Mouse (Mus musculus): ENCODE measurements around the gene Tpst2. TPM values are rescaled to one million over a fixed set of nuclear protein-coding genes. Genes with fewer than 3 reads are reported as not detected.

Tpst2 gene
- polyA plus RNA-seq, 1 experiment from 2014 or later: 57.7 TPM

DNA sequence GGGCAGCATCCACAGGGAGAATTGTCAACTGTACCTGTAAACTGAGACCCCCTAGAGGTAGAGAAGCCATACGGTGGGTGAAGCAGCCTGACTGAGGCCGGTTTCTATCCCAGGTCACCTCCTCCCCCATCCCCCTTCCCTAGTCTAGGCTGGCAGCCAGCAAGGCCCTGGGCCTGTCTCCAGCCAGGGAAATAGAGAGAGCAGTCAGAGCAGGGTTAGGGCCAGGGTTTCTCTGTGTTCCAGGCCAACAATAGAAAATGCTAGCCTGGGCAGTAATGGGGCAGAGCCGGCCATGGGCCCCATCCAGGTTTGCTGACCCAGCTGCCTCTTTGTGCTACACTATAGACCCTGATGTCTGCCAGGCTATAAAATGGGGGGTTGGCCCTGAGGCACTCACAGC is 21.1 kb upstream of the Tpst2 start, which contains the start of gene Crybb1:
Gene Crybb1, plus strand, starts transcription at position 390 of the 400 bp plus-strand sequence.
- no peaks in the 10 kb centered on the region for H3K36me3 ChIP-seq (ENCODE audit: insufficient read depth)
- no peaks in the 10 kb centered on the region; the same call in 1 of the 2 replicates for H3K4me1 ChIP-seq (ENCODE audit: insufficient read depth)
- DNase-seq (no peak), ATAC-seq (ENCODE audit: insufficient read depth) (0 out of 2 replicates have a peak, but pooled peaks have one; percentile 28)
- H3K9ac ChIP-seq: no peak within 1 kb of the TSS; the same call in 1 of the 2 replicates
- no peak for TF ChIP-seq CTCF (IDR thresholded peaks at IDR 0.05; ENCODE audit: low read depth)
- no peaks in the 10 kb centered on the region for H3K9me3 ChIP-seq (ENCODE audit: low read depth, low read length)
- no peak within 1 kb of the TSS for H3K4me3 ChIP-seq (ENCODE audit: low read depth, low read length)
- H3K4me2 ChIP-seq: no peak within 1 kb of the TSS
- no peaks in the 10 kb centered on the region for H3K27me3 ChIP-seq (ENCODE audit: insufficient read depth, low read length)
- WGBS: 54% methylated on average over 3 of the region's 3 CpGs
- H3K27ac ChIP-seq (ENCODE audit: low read depth): no peak within 1 kb of the TSS

DNA sequence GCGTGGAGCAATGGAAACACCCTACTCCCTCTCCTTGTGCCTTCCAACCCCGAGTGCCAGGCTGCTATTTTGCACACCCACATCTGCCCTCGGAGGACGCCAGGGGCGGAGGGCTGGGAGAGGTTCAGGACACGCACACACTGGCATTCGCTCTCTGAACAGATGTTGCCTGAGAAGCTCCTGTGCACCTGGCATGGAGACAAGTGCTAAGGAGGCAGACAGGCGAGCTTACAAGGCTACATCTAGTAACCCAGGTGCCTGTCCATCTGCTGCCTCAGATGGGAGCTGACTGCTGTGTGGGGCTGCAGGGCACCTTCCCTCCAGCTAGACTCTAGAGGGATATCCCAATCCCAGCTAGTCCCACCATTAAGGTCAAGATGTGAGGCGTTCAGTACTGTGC is 20.0 kb upstream of the Tpst2 start:
- Histone ChIP-seq H3K27me3 (ENCODE audit: insufficient read depth, low read length) (no peaks in the 10 kb centered on the region), H3K9me3 (ENCODE audit: low read depth, low read length) (no peaks in the 10 kb centered on the region), H3K36me3 (ENCODE audit: insufficient read depth) (no peaks in the 10 kb centered on the region), H3K4me1 (ENCODE audit: insufficient read depth) (no peaks in the 10 kb centered on the region; the same call in 1 of the 2 replicates), H3K4me2 (no peak overlapping the region), H3K9ac (no peak overlapping the region), H3K27ac (ENCODE audit: low read depth) (no peak overlapping the region), H3K4me3 (ENCODE audit: low read depth, low read length) (no peak overlapping the region)
- TF ChIP-seq CTCF (IDR thresholded peaks at IDR 0.05; ENCODE audit: low read depth): no peak
- 69% methylated on average over 9 of the region's 9 CpGs for WGBS
- no peak for DNase-seq
- ATAC-seq (ENCODE audit: insufficient read depth): no peak

DNA sequence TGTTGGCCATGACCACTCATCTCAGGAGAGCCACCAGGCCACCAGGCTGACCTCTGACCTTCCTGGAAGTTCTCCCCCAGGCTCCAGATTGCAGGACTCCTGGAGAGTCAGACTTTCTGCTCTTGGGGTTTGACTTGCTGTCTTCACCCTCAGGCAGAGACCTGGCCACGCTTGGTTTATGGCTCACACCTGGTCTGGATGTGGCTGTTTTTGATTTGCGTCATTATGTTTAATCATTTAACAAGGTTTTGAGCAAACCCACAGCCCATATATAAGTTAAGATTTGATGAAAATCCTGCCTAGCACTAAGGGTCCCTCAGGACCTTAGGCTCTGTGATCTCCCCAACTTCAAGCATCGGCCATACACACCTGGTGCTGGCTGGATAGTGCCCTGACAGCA is 18.6 kb upstream of the Tpst2 start:
- H3K27me3 ChIP-seq (ENCODE audit: insufficient read depth, low read length): no peaks in the 10 kb centered on the region
- no peak for ATAC-seq (ENCODE audit: insufficient read depth)

DNA sequence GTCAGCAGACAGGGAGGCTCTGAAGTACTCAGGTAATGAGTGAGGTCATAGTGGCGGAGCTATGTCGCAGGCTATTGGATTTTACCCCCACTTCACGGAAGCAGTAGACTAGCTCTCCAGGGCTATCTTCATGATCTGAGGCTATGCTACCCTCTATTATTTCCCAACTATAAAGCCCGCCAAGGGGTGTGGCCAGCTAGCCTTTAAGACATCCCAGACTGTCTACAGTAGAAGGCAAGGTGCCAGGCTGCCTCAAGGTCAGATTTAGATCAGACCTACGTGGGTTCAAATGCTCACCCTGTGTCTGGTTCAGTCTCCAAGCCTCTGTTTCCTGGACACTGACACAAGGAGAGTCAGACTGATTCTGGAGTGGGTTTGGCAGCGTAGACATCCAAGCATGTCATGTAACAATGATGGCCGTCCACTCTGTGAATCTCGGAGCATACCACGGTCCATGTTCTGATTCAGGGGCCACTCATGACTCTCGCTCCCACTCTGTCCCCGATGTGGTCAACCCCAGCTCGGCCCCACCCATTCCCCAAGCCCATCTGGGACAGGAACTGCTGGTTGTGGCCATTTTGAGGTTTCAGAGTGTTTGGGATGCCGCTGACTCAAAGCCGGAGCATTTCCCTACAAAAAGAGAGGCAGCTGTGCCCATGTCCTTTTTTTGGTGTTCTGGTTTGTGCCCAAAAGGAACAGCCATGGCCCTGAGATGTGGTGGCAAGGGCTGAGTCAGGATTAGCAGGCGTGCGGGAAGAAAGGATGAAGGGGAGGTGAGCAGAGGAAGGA is 16.4 kb upstream of the Tpst2 start:
- Histone ChIP-seq H3K9me3 (ENCODE audit: low read depth, low read length) (no peaks in the 10 kb centered on the region), H3K27me3 (ENCODE audit: insufficient read depth, low read length) (no peaks in the 10 kb centered on the region), H3K4me3 (ENCODE audit: low read depth, low read length) (no peak overlapping the region), H3K27ac (ENCODE audit: low read depth) (no peak overlapping the region), H3K9ac (no peak overlapping the region), H3K4me2 (no peak overlapping the region), H3K36me3 (ENCODE audit: insufficient read depth) (no peaks in the 10 kb centered on the region), H3K4me1 (ENCODE audit: insufficient read depth) (no peaks in the 10 kb centered on the region)
- 81% methylated on average over 16 of the region's 16 CpGs for WGBS
- ATAC-seq (ENCODE audit: insufficient read depth) (no peak), DNase-seq (no peak)
- no peak for TF ChIP-seq CTCF (IDR thresholded peaks at IDR 0.05; ENCODE audit: low read depth)

More for the DNA sequence above, 18.6 kb upstream of the Tpst2 start:
- no peak for TF ChIP-seq CTCF (IDR thresholded peaks at IDR 0.05; ENCODE audit: low read depth)
- 76% methylated on average over 3 of the region's 3 CpGs for WGBS
- H3K27ac ChIP-seq (ENCODE audit: low read depth): no peak overlapping the region
- no peak for DNase-seq
- H3K9me3 ChIP-seq (ENCODE audit: low read depth, low read length): no peaks in the 10 kb centered on the region
- H3K4me3 ChIP-seq (ENCODE audit: low read depth, low read length): no peak overlapping the region
- no peak overlapping the region for H3K9ac ChIP-seq
- H3K36me3 ChIP-seq (ENCODE audit: insufficient read depth): no peaks in the 10 kb centered on the region
- no peak overlapping the region for H3K4me2 ChIP-seq
- no peaks in the 10 kb centered on the region; the same call in 1 of the 2 replicates for H3K4me1 ChIP-seq (ENCODE audit: insufficient read depth)

DNA sequence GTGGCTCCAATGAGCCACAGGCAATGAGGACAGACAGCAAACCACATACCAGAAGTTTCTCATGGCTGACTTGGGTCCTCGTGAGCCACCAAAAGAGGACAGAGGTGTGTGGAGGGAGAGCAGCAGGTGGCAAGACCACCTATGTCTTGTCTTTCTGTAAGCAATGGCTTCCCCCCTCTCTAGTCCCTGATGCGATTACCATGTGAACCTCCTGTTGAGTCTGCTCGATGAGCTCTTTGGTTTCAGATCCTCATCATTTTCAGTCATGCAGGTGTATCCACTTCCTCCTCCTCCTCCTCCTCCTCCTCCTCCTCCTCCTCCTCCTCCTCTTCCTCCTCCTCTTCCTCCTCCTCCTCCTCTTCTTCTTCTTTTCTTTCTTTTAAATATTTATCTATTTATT is 15.7 kb upstream of the Tpst2 start:
- DNase-seq (no peak), ATAC-seq (ENCODE audit: insufficient read depth) (no peak)
- H3K9me3 ChIP-seq (ENCODE audit: low read depth, low read length): no peaks in the 10 kb centered on the region
- no peak overlapping the region for H3K27ac ChIP-seq (ENCODE audit: low read depth)
- no peaks in the 10 kb centered on the region for H3K4me1 ChIP-seq (ENCODE audit: insufficient read depth)
- no peak overlapping the region for H3K4me2 ChIP-seq
- no peak for TF ChIP-seq CTCF (IDR thresholded peaks at IDR 0.05; ENCODE audit: low read depth)
- WGBS: 87% methylated on average over 3 of the region's 3 CpGs
- H3K36me3 ChIP-seq (ENCODE audit: insufficient read depth): no peaks in the 10 kb centered on the region
- no peaks in the 10 kb centered on the region for H3K27me3 ChIP-seq (ENCODE audit: insufficient read depth, low read length)
- no peak overlapping the region for H3K9ac ChIP-seq
- H3K4me3 ChIP-seq (ENCODE audit: low read depth, low read length): no peak overlapping the region

DNA sequence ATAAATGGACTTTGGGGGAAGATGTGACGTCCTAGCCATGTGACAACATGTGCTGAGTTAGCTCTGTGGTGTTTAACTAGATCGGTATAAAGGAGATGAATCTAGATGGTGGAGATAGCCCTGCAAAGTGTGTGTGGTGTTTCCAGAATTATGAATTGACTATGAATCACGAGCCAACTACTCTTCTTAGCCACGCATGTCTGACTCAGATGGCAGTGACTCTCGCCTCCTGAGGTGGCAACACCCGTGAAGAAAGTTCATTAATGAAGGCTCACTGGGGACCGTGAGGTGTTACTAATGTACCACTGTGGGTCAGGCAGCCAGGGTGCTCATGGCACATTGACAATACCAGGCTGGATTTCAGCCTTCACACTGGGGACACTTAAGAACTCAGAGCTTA is 12.4 kb upstream of the Tpst2 start:
- Histone ChIP-seq H3K4me2 (no peak overlapping the region), H3K9me3 (ENCODE audit: low read depth, low read length) (no peaks in the 10 kb centered on the region), H3K9ac (no peak overlapping the region), H3K4me3 (ENCODE audit: low read depth, low read length) (no peak overlapping the region), H3K27me3 (ENCODE audit: insufficient read depth, low read length) (peaks cover 10% of the 10 kb centered on the region), H3K27ac (ENCODE audit: low read depth) (no peak overlapping the region), H3K4me1 (ENCODE audit: insufficient read depth) (no peaks in the 10 kb centered on the region), H3K36me3 (ENCODE audit: insufficient read depth) (no peaks in the 10 kb centered on the region)
- no peak for ATAC-seq (ENCODE audit: insufficient read depth)
- TF ChIP-seq CTCF (IDR thresholded peaks at IDR 0.05; ENCODE audit: low read depth): no peak
- DNase-seq: no peak
- WGBS: 74% methylated on average over 7 of the region's 7 CpGs

DNA sequence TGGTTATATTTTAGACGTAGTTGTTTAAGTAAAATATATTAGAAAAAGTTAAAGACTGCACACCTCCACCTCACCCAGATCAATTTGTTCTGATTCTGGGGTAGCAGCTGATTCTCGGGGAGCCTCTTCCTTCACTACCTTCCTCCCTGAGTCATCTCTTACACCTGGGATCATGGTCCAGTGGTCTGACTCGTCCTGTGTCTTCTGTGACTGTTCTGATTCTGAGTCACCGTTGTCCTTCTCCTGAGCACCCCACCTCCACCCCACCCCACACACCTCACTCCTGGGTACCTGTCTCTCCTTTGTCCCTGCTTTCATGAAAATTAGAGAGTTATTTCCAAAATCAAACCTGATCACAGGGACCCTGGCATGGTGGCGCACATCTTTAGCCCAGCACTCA is 11.4 kb upstream of the Tpst2 start:
- H3K9ac ChIP-seq: no peak overlapping the region
- peaks cover 14% of the 10 kb centered on the region for H3K27me3 ChIP-seq (ENCODE audit: insufficient read depth, low read length)
- 81% methylated on average over 5 of the region's 5 CpGs for WGBS
- H3K4me1 ChIP-seq (ENCODE audit: insufficient read depth): no peaks in the 10 kb centered on the region
- H3K9me3 ChIP-seq (ENCODE audit: low read depth, low read length): no peaks in the 10 kb centered on the region
- TF ChIP-seq CTCF (IDR thresholded peaks at IDR 0.05; ENCODE audit: low read depth): no peak
- DNase-seq (no peak), ATAC-seq (ENCODE audit: insufficient read depth) (no peak)
- H3K27ac ChIP-seq (ENCODE audit: low read depth): no peak overlapping the region
- no peak overlapping the region for H3K4me3 ChIP-seq (ENCODE audit: low read depth, low read length)
- H3K4me2 ChIP-seq: no peak overlapping the region
- no peaks in the 10 kb centered on the region for H3K36me3 ChIP-seq (ENCODE audit: insufficient read depth)

All from lung, embryonic 14.5 days (tissue).